Mouse (Mus musculus): ENCODE results near the gene F13b. TPM values are rescaled to one million over a fixed set of nuclear protein-coding genes. Genes with fewer than 3 reads are reported as not detected.

Gene F13b
- polyA plus RNA-seq, 1 experiment from 2014 or later, result not detected

DNA sequence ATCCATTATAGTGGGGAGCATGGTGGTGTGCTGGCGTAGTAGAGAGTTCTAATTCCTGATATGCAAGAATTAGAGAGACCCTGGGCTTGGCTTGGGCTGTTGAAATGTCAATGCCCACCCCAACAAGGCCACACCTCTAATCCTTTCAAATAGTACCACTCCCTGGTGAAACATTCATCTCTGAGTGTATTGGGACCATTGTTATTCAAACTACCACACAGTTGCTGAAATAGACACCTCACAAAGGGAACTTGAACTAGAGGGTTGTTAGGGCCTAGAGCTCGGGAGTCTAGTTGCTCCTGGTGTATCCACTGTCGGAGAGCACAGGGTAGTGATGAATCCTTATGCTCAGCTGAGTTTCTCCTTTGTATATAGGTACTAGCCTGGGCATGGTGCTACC lies 6.9 kb upstream of the F13b start:
- Histone ChIP-seq H3K4me2 (ENCODE audit: low read depth, severe bottlenecking) (no peak overlapping the region), H3K27ac (replicated peaks; ENCODE audit: low read depth, low read length) (no peak overlapping the region), H3K36me3 (ENCODE audit: control insufficient read depth, insufficient read depth, low read length) (peaks cover 15% of the 10 kb centered on the region; the same call in 1 of the 2 replicates), H3K9ac (ENCODE audit: low read length) (no peak overlapping the region), H3K4me3 (ENCODE audit: low read depth, low read length) (no peak overlapping the region), H3K9me3 (ENCODE audit: control insufficient read depth, low read length) (no peaks in the 10 kb centered on the region), H3K4me1 (ENCODE audit: control insufficient read depth, insufficient read depth, low read length) (no peaks in the 10 kb centered on the region), H3K27me3 (ENCODE audit: control insufficient read depth, insufficient read depth, low read length) (no peaks in the 10 kb centered on the region)
- ATAC-seq (ENCODE audit: insufficient number of reproducible peaks, low FRiP score, low TSS enrichment, low read depth) (no peak), DNase-seq (ENCODE audit: low spot score) (no peak)
- WGBS, result 91% methylated on average over 3 of the region's 3 CpGs

DNA sequence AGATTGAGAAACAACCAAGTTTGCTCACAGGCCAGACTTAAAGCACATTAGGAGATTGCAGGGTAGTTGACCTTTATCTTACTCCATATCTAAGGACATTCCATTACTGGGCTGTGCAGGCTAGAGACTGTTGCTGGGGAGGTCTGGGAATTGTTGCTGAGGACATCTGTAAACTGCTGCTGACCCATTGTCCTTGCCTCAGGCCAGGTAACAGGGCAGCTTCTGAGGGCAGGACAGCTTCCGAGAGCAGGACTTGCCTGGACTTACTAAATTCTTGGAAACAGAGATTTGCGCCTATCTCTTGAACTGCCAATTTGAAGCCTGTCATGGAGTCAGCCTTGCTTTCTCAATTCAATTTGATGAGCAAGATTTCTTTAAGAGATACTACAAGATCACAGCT lies 6.1 kb upstream of the F13b start:
- no peak overlapping the region for H3K9ac ChIP-seq (ENCODE audit: low read length)
- H3K4me1 ChIP-seq (ENCODE audit: control insufficient read depth, insufficient read depth, low read length), result no peaks in the 10 kb centered on the region
- DNase-seq (ENCODE audit: low spot score) (no peak), ATAC-seq (ENCODE audit: insufficient number of reproducible peaks, low FRiP score, low TSS enrichment, low read depth) (no peak)
- no peak overlapping the region for H3K4me3 ChIP-seq (ENCODE audit: low read depth, low read length)
- no peak overlapping the region for H3K27ac ChIP-seq (replicated peaks; ENCODE audit: low read depth, low read length)
- H3K27me3 ChIP-seq (ENCODE audit: control insufficient read depth, insufficient read depth, low read length), result no peaks in the 10 kb centered on the region
- H3K36me3 ChIP-seq (ENCODE audit: control insufficient read depth, insufficient read depth, low read length), result peaks cover 10% of the 10 kb centered on the region; the same call in 1 of the 2 replicates
- no peaks in the 10 kb centered on the region for H3K9me3 ChIP-seq (ENCODE audit: control insufficient read depth, low read length)
- no peak overlapping the region for H3K4me2 ChIP-seq (ENCODE audit: low read depth, severe bottlenecking)
- 88% methylated on average over 2 of the region's 2 CpGs for WGBS

DNA sequence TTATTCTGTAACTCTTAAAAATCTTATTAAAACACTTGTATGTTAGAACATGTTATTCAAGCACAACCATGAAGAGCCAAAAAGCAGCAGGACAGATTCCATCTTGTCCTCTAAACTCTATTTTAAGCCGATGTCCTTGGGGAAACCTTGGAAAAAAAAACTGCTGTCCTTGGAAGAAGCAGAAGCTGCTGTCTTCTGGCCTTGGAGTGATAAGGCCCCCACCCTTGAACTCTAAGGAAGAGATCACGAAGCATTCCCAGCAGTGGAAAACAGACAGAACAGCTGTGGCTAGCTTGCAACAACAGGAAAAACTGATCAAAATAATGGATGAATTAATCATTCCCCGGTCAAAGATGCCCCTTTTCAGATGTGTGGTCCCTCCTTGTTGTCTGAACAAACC lies 5.3 kb upstream of the F13b start:
- Histone ChIP-seq H3K4me2 (ENCODE audit: low read depth, severe bottlenecking) (no peak overlapping the region), H3K27ac (replicated peaks; ENCODE audit: low read depth, low read length) (no peak overlapping the region), H3K9ac (ENCODE audit: low read length) (no peak overlapping the region), H3K4me1 (ENCODE audit: control insufficient read depth, insufficient read depth, low read length) (no peaks in the 10 kb centered on the region), H3K9me3 (ENCODE audit: control insufficient read depth, low read length) (no peaks in the 10 kb centered on the region), H3K27me3 (ENCODE audit: control insufficient read depth, insufficient read depth, low read length) (no peaks in the 10 kb centered on the region), H3K36me3 (ENCODE audit: control insufficient read depth, insufficient read depth, low read length) (peaks cover 8% of the 10 kb centered on the region; the same call in 1 of the 2 replicates), H3K4me3 (ENCODE audit: low read depth, low read length) (no peak overlapping the region)
- ATAC-seq (ENCODE audit: insufficient number of reproducible peaks, low FRiP score, low TSS enrichment, low read depth) (no peak), DNase-seq (ENCODE audit: low spot score) (no peak)
- 89% methylated on average over 3 of the region's 3 CpGs for WGBS

DNA sequence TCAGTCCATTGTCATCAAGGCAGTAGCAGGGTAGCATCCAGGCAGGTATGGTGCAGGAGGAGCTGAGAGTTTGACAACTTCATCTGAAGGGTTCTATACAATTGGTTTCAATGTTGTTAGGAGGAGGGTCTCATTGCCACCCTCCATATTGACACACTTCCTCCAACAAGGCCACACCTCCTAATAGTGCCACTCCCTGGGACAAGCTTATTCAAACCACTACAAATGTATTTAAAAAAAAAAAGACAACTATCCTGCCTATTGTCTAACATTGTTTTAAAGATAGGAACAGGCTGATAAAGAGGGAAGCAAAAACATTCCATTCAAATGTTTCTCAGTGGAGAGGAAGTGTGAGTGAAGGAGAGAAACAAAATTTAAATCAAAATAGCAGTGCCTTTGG lies 1.8 kb upstream of the F13b start:
- H3K27me3 ChIP-seq (ENCODE audit: control insufficient read depth, insufficient read depth, low read length), result no peaks in the 10 kb centered on the region
- DNase-seq (ENCODE audit: low spot score), result no peak
- no peaks in the 10 kb centered on the region for H3K36me3 ChIP-seq (ENCODE audit: control insufficient read depth, insufficient read depth, low read length)
- no peaks in the 10 kb centered on the region for H3K4me1 ChIP-seq (ENCODE audit: control insufficient read depth, insufficient read depth, low read length)
- H3K4me3 ChIP-seq (ENCODE audit: low read depth, low read length), result no peak overlapping the region
- H3K9me3 ChIP-seq (ENCODE audit: control insufficient read depth, low read length), result no peaks in the 10 kb centered on the region
- no peak for ATAC-seq (ENCODE audit: insufficient number of reproducible peaks, low FRiP score, low TSS enrichment, low read depth)
- H3K27ac ChIP-seq (replicated peaks; ENCODE audit: low read depth, low read length), result no peak overlapping the region
- no peak overlapping the region for H3K4me2 ChIP-seq (ENCODE audit: low read depth, severe bottlenecking)
- H3K9ac ChIP-seq (ENCODE audit: low read length), result no peak overlapping the region

DNA sequence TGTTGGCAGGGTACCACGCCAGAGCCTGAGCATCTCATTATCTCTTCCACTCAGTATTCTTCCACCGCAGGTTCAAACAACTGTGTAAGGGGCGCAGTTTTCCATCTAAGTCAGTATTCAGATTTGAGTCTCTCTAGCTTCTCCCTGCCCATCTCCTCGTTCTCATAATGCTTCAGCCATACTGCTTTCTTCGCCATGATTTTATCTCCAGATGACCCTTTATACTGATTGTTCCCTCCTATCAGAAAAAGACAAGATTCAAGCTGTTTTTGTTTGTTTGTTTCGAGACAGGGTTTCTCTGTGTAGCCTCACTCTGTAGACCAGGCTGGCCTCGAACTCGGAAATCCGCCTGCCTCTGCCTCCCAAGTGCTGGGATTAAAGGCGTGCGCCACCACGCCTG lies 13.1 kb downstream of the F13b start:
- DNase-seq (ENCODE audit: low spot score) (no peak), ATAC-seq (ENCODE audit: insufficient number of reproducible peaks, low FRiP score, low TSS enrichment, low read depth) (no peak)
- H3K27me3 ChIP-seq (ENCODE audit: control insufficient read depth, insufficient read depth, low read length), result no peaks in the 10 kb centered on the region
- H3K9me3 ChIP-seq (ENCODE audit: control insufficient read depth, low read length), result no peaks in the 10 kb centered on the region
- H3K4me2 ChIP-seq (ENCODE audit: low read depth, severe bottlenecking), result no peak overlapping the region
- 86% methylated on average over 12 of the region's 12 CpGs for WGBS
- no peaks in the 10 kb centered on the region for H3K4me1 ChIP-seq (ENCODE audit: control insufficient read depth, insufficient read depth, low read length)
- H3K27ac ChIP-seq (replicated peaks; ENCODE audit: low read depth, low read length), result no peak overlapping the region
- H3K36me3 ChIP-seq (ENCODE audit: control insufficient read depth, insufficient read depth, low read length), result no peaks in the 10 kb centered on the region
- no peak overlapping the region for H3K9ac ChIP-seq (ENCODE audit: low read length)
- H3K4me3 ChIP-seq (ENCODE audit: low read depth, low read length), result no peak overlapping the region

DNA sequence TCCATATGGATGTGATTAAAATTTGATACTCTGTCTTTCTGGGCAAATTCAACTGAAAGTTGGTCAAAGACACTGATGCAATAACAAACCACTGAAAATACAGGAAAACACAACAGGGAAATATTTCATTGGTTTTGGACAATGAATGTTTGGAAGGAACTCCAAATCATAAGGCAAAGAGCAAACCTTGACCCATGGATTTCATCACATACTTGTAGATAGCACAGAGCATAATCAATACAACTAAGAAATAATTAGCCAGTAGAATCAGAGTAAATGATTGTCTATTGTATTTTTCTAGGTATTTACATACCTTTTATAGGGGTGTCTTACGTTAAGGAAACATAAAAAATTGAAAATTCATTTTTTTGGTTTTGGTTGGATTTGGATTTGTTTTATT lies 47.0 kb downstream of the F13b start:
- no peaks in the 10 kb centered on the region for H3K27me3 ChIP-seq (ENCODE audit: control insufficient read depth, insufficient read depth, low read length)
- no peaks in the 10 kb centered on the region for H3K4me1 ChIP-seq (ENCODE audit: control insufficient read depth, insufficient read depth, low read length)
- ATAC-seq (ENCODE audit: insufficient number of reproducible peaks, low FRiP score, low TSS enrichment, low read depth) (no peak), DNase-seq (ENCODE audit: low spot score) (no peak)
- no peak overlapping the region for H3K4me3 ChIP-seq (ENCODE audit: low read depth, low read length)
- WGBS, result 93% methylated on average over 1 of the region's 1 CpGs
- no peaks in the 10 kb centered on the region for H3K36me3 ChIP-seq (ENCODE audit: control insufficient read depth, insufficient read depth, low read length)
- H3K9me3 ChIP-seq (ENCODE audit: control insufficient read depth, low read length), result no peaks in the 10 kb centered on the region
- no peak overlapping the region for H3K4me2 ChIP-seq (ENCODE audit: low read depth, severe bottlenecking)
- H3K27ac ChIP-seq (replicated peaks; ENCODE audit: low read depth, low read length), result no peak overlapping the region
- no peak overlapping the region for H3K9ac ChIP-seq (ENCODE audit: low read length)

DNA sequence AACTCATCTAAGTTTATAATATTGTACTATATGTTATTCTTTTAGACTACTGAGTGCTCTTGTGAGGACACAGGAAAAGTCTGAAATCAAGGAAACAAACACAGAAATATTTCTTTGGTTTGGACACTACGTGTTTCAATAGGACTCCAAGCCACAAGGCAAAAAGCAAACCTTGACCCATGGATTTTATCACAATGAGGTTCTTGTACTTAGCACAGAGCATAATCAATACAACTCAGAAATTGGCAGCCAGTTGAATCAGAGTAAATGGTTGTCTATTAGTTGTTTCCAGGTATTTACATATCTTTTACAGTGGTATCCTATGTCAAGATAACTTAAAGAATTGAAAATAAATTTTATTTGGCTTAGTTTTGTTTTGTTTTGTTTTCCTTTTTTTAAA lies 49.8 kb downstream of the F13b start:
- DNase-seq (ENCODE audit: low spot score) (no peak), ATAC-seq (ENCODE audit: insufficient number of reproducible peaks, low FRiP score, low TSS enrichment, low read depth) (no peak)
- H3K4me1 ChIP-seq (ENCODE audit: control insufficient read depth, insufficient read depth, low read length), result no peaks in the 10 kb centered on the region
- no peaks in the 10 kb centered on the region for H3K9me3 ChIP-seq (ENCODE audit: control insufficient read depth, low read length)
- no peak overlapping the region for H3K27ac ChIP-seq (replicated peaks; ENCODE audit: low read depth, low read length)
- H3K36me3 ChIP-seq (ENCODE audit: control insufficient read depth, insufficient read depth, low read length), result no peaks in the 10 kb centered on the region
- WGBS, result 90% methylated on average over 1 of the region's 1 CpGs
- no peak overlapping the region for H3K9ac ChIP-seq (ENCODE audit: low read length)
- no peaks in the 10 kb centered on the region for H3K27me3 ChIP-seq (ENCODE audit: control insufficient read depth, insufficient read depth, low read length)
- H3K4me2 ChIP-seq (ENCODE audit: low read depth, severe bottlenecking), result no peak overlapping the region
- H3K4me3 ChIP-seq (ENCODE audit: low read depth, low read length), result no peak overlapping the region

DNA sequence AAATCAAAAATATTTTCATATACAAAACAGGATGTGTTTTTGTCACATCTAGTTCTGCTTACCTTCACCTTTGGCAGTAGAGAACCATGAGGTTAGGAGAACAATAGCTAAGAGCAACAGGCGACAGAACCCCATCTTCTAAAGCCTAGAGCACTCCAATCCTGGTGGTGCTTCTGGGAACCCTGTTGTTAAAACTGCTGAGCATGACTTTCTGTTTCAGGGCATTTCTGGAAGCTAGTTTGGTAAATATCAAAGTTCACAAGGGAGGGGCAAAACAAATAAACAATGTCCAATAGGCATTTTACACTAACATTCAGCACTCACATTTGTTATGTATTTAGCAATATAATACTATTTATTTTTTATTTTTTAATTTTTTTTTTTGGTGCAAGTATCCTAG lies 58.5 kb downstream of the F13b start, which contains the start of gene Cfhr1:
Cfhr1 (minus strand) TSS at position 249 of the 400 bp plus-strand sequence.
- Histone ChIP-seq H3K27me3 (ENCODE audit: control insufficient read depth, insufficient read depth, low read length) (no peaks in the 10 kb centered on the region), H3K4me3 (ENCODE audit: low read depth, low read length) (no peak within 1 kb of the TSS), H3K36me3 (ENCODE audit: control insufficient read depth, insufficient read depth, low read length) (no peaks in the 10 kb centered on the region), H3K27ac (replicated peaks; ENCODE audit: low read depth, low read length) (no peak within 1 kb of the TSS), H3K4me1 (ENCODE audit: control insufficient read depth, insufficient read depth, low read length) (no peaks in the 10 kb centered on the region), H3K9ac (ENCODE audit: low read length) (no peak within 1 kb of the TSS), H3K9me3 (ENCODE audit: control insufficient read depth, low read length) (no peaks in the 10 kb centered on the region), H3K4me2 (ENCODE audit: low read depth, severe bottlenecking) (no peak within 1 kb of the TSS)
- ATAC-seq (ENCODE audit: insufficient number of reproducible peaks, low FRiP score, low TSS enrichment, low read depth), result no peak
- WGBS, result 69% methylated on average over 1 of the region's 1 CpGs
- DNase-seq (ENCODE audit: low spot score), result no peak
